Mouse (Mus musculus): ENCODE data around the gene Gli1.

DNA sequence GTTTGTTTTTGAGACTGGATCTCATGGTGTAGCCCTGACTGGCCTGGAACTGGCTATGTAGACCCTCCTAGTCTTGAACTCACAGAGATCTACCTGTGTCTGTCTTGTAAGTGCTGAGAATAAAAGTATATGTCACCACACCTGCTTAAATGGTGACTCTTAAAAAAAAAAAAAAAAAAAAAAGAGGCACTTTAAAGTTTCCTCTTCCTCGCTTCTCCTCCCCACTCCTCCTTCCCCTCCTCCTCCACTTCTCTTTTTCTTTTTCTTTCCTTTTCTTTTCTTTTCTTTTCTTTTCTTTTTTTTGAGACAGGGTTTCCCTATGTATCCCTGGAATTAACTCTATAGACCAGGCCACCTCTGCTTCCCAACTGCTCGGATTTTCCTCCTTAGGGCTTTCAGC lies 29.2 kb upstream of the Gli1 start:
- TF ChIP-seq CTCF (IDR thresholded peaks at IDR 0.05; ENCODE audit: insufficient read depth, low read depth, low read length) (no peak), POLR2A (IDR thresholded peaks at IDR 0.05; ENCODE audit: insufficient read depth, low read depth, low read length) (no peak)
